Mouse (Mus musculus): ENCODE measurements around the gene Zfpl1. TPM values are rescaled to one million over a fixed set of nuclear protein-coding genes. Genes with fewer than 3 reads are reported as not detected.

The Zfpl1 gene
- polyA plus RNA-seq, 1 experiment from 2014 or later: 71.7 TPM

DNA sequence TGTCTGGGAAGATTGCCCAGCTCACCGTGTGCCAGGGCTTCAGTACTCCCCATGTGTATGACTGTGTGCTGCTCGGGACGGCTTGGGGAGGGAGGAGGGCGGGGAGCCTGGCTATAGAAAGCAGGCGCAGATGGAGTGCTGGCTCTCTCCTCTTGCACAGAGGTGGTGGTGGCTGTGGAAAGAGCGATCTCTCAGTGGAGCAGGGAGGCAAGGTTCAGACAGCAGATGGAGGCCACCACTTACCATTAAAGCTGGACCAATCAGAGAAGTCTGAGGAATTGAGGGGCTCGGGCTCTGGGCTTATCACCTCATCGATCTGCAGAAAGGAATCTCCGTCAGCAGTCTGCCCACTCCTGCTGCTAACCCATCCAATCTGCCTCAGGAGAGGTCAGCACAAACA is 2.6 kb downstream of the Zfpl1 start, which contains the start of gene Gm28374:
Gm28374 (minus strand) TSS at position 101 of the 400 bp plus-strand sequence.
- Histone ChIP-seq H3K36me3 (ENCODE audit: insufficient read depth, low read length) (peaks cover 28% of the 10 kb centered on the region), H3K27ac (no peak within 1 kb of the TSS), H3K4me3 (replicated peaks; ENCODE audit: low read depth, low read length) (no peak within 1 kb of the TSS), H3K4me2 (ENCODE audit: low read length) (no peak within 1 kb of the TSS), H3K4me1 (replicated peaks; ENCODE audit: insufficient read depth, low read length) (0 out of 2 replicates have a peak, but pooled peaks cover 8% of the 10 kb centered on the region), H3K9me3 (replicated peaks; ENCODE audit: low read length) (no peaks in the 10 kb centered on the region), H3K9ac (ENCODE audit: low read depth, low read length) (no peak within 1 kb of the TSS), H3K27me3 (ENCODE audit: insufficient read depth, low read length) (no peaks in the 10 kb centered on the region)
- DNase-seq (ENCODE audit: low spot score) (no peak), ATAC-seq (replicated peaks; ENCODE audit: low FRiP score, low read depth) (no peak)
- WGBS: 91% methylated on average over 9 of the region's 9 CpGs
- no peak for TF ChIP-seq CTCF (IDR thresholded peaks at IDR 0.05; ENCODE audit: low read depth)

DNA sequence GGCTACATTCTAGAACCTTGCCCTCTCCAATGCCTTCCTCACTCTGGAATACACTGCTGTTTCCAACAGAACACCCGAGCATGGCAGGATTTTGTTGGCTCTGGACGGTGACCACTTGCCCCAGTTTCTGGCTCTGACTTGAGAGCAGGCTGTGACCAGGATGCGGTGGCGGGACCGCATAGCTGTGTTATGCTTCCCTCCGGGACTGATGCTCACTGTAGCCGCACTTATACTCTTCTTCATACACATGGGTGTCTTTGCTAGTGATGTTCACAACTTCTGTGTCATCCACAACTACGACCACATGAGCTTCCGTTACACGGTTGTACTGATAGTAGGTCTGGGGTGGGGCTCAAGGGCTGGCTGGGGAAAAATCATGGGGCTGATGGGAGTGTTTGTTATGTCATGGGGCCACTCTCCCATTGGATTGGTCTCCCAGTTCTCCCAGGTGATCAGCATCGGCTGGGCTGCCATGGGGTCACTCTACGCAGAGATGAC is 4.7 kb downstream of the Zfpl1 start, which contains the start of gene Tmem262:
Tmem262 (plus strand) TSS at position 51 of the 498 bp plus-strand sequence.
- ATAC-seq (replicated peaks; ENCODE audit: low FRiP score, low read depth) (no peak), DNase-seq (ENCODE audit: low spot score) (no peak)
- Histone ChIP-seq H3K9ac (ENCODE audit: low read depth, low read length) (no peak within 1 kb of the TSS), H3K9me3 (replicated peaks; ENCODE audit: low read length) (no peaks in the 10 kb centered on the region), H3K4me3 (replicated peaks; ENCODE audit: low read depth, low read length) (no peak within 1 kb of the TSS), H3K4me1 (replicated peaks; ENCODE audit: insufficient read depth, low read length) (peaks cover 15% of the 10 kb centered on the region), H3K4me2 (ENCODE audit: low read length) (no peak within 1 kb of the TSS), H3K27me3 (ENCODE audit: insufficient read depth, low read length) (no peaks in the 10 kb centered on the region), H3K27ac (no peak within 1 kb of the TSS), H3K36me3 (ENCODE audit: insufficient read depth, low read length) (peaks cover 28% of the 10 kb centered on the region)
- 96% methylated on average over 12 of the region's 12 CpGs for WGBS
- no peak for TF ChIP-seq CTCF (IDR thresholded peaks at IDR 0.05; ENCODE audit: low read depth)

DNA sequence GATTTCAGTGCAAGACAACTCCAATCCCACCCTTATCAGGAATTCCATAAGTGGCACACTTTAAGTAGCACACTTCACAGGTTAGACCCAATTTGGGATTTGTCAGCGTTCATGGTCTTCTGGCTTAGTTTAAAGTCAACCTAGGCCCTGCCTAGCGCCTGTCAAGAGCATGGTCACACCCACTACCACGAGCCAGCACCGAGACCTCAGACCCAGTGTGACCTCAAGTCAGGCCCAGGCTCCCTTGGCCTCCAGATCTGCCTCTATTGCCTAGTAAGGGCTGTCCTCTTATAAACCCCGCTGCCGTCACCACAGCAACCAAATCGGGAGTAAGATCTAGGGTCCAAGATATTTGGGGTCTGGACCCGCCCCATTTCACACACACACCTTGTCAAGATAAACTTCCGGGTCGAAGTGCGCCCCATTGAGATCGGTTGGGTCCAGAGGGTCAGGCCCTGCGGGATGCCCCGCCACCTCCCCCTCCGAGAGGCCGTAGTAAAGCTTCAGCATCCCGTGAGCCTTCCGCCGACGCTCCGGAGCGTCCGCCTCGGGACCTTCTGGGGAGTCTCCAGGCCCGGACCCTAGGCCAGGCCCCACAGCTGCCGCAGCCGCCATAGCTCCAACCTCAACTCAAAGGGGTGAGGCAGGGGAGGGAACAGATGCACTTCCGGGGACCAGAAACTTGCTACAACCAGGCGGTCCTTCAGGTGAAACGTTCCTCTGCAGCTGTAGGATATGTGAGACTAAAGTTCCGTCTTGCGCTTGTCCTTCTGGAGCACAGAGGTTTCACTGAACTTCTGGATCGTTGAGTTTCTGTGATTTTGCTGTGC is 8.0 kb downstream of the Zfpl1 start, which contains the start of gene Vps51:
Vps51 (minus strand) TSS at position 668 of the 830 bp plus-strand sequence.
- Histone ChIP-seq H3K4me2 (ENCODE audit: low read length) (peak within 1 kb of the TSS; percentile 91), H3K4me3 (replicated peaks; ENCODE audit: low read depth, low read length) (peak within 1 kb of the TSS; percentile 89), H3K27me3 (ENCODE audit: insufficient read depth, low read length) (no peaks in the 10 kb centered on the region), H3K9me3 (replicated peaks; ENCODE audit: low read length) (no peaks in the 10 kb centered on the region), H3K4me1 (replicated peaks; ENCODE audit: insufficient read depth, low read length) (peaks cover 9% of the 10 kb centered on the region), H3K9ac (ENCODE audit: low read depth, low read length) (peak within 1 kb of the TSS; percentile 83), H3K36me3 (ENCODE audit: insufficient read depth, low read length) (peaks cover 28% of the 10 kb centered on the region), H3K27ac (peak within 1 kb of the TSS; percentile 85)
- DNase-seq (ENCODE audit: low spot score) (peak; percentile 97), ATAC-seq (replicated peaks; ENCODE audit: low FRiP score, low read depth) (peak; percentile 83)
- WGBS: under 1% methylated on average over 33 of the region's 33 CpGs
- no peak for TF ChIP-seq CTCF (IDR thresholded peaks at IDR 0.05; ENCODE audit: low read depth)

DNA sequence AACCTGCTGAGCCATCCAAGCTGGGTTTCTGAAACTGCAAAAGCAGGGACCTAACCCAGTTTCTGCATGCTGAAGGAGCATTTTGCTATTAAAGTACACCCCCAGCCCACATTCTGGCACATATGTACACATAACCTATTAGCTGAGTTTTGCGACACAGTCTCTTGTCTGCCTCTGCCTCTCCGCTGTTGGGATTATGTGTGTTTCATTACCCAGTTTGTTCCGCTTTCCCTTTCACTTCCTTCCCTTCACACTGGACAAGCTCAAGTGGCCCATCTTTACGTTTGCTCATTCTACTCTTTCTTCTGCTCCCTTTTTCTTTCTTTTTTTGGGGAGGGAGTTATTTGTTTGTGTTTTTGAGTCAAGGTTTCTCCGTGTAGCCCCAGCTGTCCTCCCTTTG is 10.9 kb downstream of the Zfpl1 start:
- Histone ChIP-seq H3K4me3 (replicated peaks; ENCODE audit: low read depth, low read length) (no peak overlapping the region), H3K9ac (ENCODE audit: low read depth, low read length) (no peak overlapping the region), H3K4me2 (ENCODE audit: low read length) (no peak overlapping the region), H3K36me3 (ENCODE audit: insufficient read depth, low read length) (peaks cover 28% of the 10 kb centered on the region), H3K4me1 (replicated peaks; ENCODE audit: insufficient read depth, low read length) (peaks cover 9% of the 10 kb centered on the region), H3K27me3 (ENCODE audit: insufficient read depth, low read length) (no peaks in the 10 kb centered on the region), H3K27ac (no peak overlapping the region), H3K9me3 (replicated peaks; ENCODE audit: low read length) (no peaks in the 10 kb centered on the region)
- TF ChIP-seq CTCF (IDR thresholded peaks at IDR 0.05; ENCODE audit: low read depth): no peak
- ATAC-seq (replicated peaks; ENCODE audit: low FRiP score, low read depth): no peak
- DNase-seq (ENCODE audit: low spot score): no peak
- 86% methylated on average over 5 of the region's 5 CpGs for WGBS

DNA sequence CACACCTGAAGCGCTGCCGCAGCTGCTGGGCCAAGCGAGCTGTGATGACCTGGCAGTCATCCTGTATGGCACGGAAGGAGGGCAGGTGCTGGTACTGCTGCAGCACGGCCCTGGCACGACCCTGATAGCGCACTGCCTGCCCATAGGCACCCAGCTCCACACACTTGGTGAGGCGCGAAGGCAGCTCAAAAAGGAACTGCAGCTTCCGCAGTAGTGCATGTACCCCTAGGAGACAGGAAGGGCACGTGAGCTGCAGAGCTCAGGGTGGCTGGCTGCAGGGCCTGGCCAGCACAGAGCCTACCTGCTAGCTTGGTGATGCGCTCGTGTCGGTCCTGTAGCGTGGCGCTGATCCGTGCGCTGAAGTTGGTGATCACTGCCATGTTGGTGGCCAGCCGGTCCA is 13.5 kb downstream of the Zfpl1 start:
- H3K27ac ChIP-seq: no peak overlapping the region
- no peaks in the 10 kb centered on the region for H3K9me3 ChIP-seq (replicated peaks; ENCODE audit: low read length)
- WGBS: 97% methylated on average over 19 of the region's 19 CpGs
- no peak overlapping the region for H3K9ac ChIP-seq (ENCODE audit: low read depth, low read length)
- no peaks in the 10 kb centered on the region for H3K27me3 ChIP-seq (ENCODE audit: insufficient read depth, low read length)
- peaks cover 28% of the 10 kb centered on the region for H3K36me3 ChIP-seq (ENCODE audit: insufficient read depth, low read length)
- no peak overlapping the region for H3K4me2 ChIP-seq (ENCODE audit: low read length)
- no peak overlapping the region for H3K4me3 ChIP-seq (replicated peaks; ENCODE audit: low read depth, low read length)
- TF ChIP-seq CTCF (IDR thresholded peaks at IDR 0.05; ENCODE audit: low read depth): no peak
- ATAC-seq (replicated peaks; ENCODE audit: low FRiP score, low read depth) (no peak), DNase-seq (ENCODE audit: low spot score) (no peak)
- peaks cover 16% of the 10 kb centered on the region for H3K4me1 ChIP-seq (replicated peaks; ENCODE audit: insufficient read depth, low read length)

DNA sequence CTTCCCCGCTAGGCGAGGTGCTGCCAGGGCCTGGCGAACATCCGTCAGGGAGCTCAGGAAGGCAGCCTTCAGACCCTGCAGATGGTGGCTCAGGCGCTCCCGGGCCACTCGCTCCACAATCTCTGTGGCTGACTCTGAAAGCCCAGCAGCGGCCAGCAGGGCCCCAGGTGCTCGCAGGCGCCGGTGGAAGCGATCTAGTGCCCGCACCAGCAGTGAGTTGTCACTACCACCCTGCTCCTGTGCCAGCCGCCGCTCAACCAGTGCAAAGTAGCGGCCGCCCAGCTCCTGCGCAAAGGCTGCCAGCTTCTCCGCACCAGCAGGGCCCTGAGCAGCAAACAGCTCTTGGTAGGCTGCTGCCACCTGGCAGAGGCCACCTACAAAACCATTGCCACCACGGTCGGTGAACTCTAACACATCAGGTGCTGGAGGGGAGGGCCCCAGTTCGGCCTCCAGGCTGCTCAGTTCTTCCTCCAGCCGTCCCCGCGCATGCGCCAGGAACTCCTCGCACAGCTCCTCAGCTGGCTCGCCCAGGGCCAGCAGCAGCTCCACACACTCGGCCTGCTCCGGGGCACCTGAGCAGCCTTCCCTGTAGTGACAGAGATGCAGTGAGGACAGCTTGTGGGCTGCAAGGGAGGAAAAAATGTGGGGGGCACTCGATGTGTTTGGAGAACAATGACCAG is 14.0 kb downstream of the Zfpl1 start:
- DNase-seq (ENCODE audit: low spot score) (no peak), ATAC-seq (replicated peaks; ENCODE audit: low FRiP score, low read depth) (no peak)
- Histone ChIP-seq H3K4me1 (replicated peaks; ENCODE audit: insufficient read depth, low read length) (peaks cover 13% of the 10 kb centered on the region; the same call in 1 of the 2 replicates), H3K4me2 (ENCODE audit: low read length) (no peak overlapping the region), H3K9ac (ENCODE audit: low read depth, low read length) (no peak overlapping the region), H3K27ac (no peak overlapping the region), H3K27me3 (ENCODE audit: insufficient read depth, low read length) (no peaks in the 10 kb centered on the region), H3K36me3 (ENCODE audit: insufficient read depth, low read length) (peaks cover 28% of the 10 kb centered on the region), H3K9me3 (replicated peaks; ENCODE audit: low read length) (no peaks in the 10 kb centered on the region), H3K4me3 (replicated peaks; ENCODE audit: low read depth, low read length) (no peak overlapping the region)
- no peak for TF ChIP-seq CTCF (IDR thresholded peaks at IDR 0.05; ENCODE audit: low read depth)
- 93% methylated on average over 31 of the region's 31 CpGs for WGBS

All from kidney, postnatal 0 days (tissue).